Mouse (Mus musculus) neural tube, embryonic 15.5 days (tissue): Measurements from ENCODE around the gene Ppa1. TPM values are rescaled to one million over a fixed set of nuclear protein-coding genes. Genes with fewer than 3 reads are reported as not detected.

Experiments
- polyA plus RNA-seq: library from polyadenylated mRNA; unstranded; fragments of >200 nt; fragmentation: Nextera tagmentation; extraction: Ambion mirVana; gene quantifications from 2 replicates; pipeline ENCODE4 v1.2.1, GENCODE M21; 2015

Ppa1 gene
- polyA plus RNA-seq, 1 experiment from 2014 or later = 200 TPM

Other genes starting within 250 kb of the Ppa1 start
- 0.14 and 0.23 TPM in 2 replicates for gene Nodal, start 230.6 kb upstream of the Ppa1 start, polyA plus RNA-seq
- 44.1 and 57.0 TPM in 2 replicates for gene Eif4ebp2, start 195.9 kb upstream of the Ppa1 start, polyA plus RNA-seq
- 12.1 and 14.5 TPM in 2 replicates for gene Lrrc20, start 172.8 kb upstream of the Ppa1 start, polyA plus RNA-seq
- 0.42 and 0.58 TPM in 2 replicates for gene Npffr1, start 53.1 kb upstream of the Ppa1 start, polyA plus RNA-seq
- gene Sar1a, start 31.7 kb downstream of the Ppa1 start, polyA plus RNA-seq = 183 and 196 TPM in 2 replicates
- gene Tysnd1, start 47.0 kb downstream of the Ppa1 start, polyA plus RNA-seq = 31.4 and 33.7 TPM in 2 replicates
- 17.3 and 18.2 TPM in 2 replicates for gene Aifm2, start 66.7 kb downstream of the Ppa1 start, polyA plus RNA-seq
- gene H2afy2, start 135.6 kb downstream of the Ppa1 start, polyA plus RNA-seq = 232 and 258 TPM in 2 replicates